Mouse (Mus musculus) midbrain, embryonic 11.5 days (tissue): ENCODE results near the gene Gabarap. TPM values are rescaled to one million over a fixed set of nuclear protein-coding genes. Genes with fewer than 3 reads are reported as not detected.
"Not testable (repeated sequence)": the region's sequence is repeated elsewhere in the genome, so short reads cannot be mapped to it uniquely, and the experiment has no call there.

Source experiments
- ATAC-seq: fragments of 200-750 bp; cut with Nextera tagmentation; 2 replicates; pipeline ENCODE4 v1.8.0; 2017; ENCODE audit warnings: moderate TSS enrichment, moderate library complexity; ENCODE audit not compliant: low FRiP score
- DNase-seq: peaks from one replicate; pipeline ENCODE4 v3.0.0; 2015; ENCODE audit warnings: low spot score; ENCODE audit errors: missing footprints
- H3K27ac ChIP-seq: fragments of 300-500 bp; sonication (generic); 2 replicates; pipeline ENCODE4 v1.5.1; 2014; ENCODE audit warnings: low read depth, low read length
- H3K27me3 ChIP-seq: fragments of 300-500 bp; sonication (generic); 2 replicates; pipeline ENCODE4 v1.6.1; 2014; ENCODE audit warnings: mild to moderate bottlenecking, low read length, moderate library complexity, mixed read lengths; ENCODE audit not compliant: control insufficient read depth, insufficient read depth
- H3K36me3 ChIP-seq: fragments of 300-500 bp; sonication (generic); 2 replicates; pipeline ENCODE4 v1.6.1; 2014; ENCODE audit warnings: mild to moderate bottlenecking, low read length, moderate library complexity, mixed read lengths; ENCODE audit not compliant: control insufficient read depth, insufficient read depth
- H3K4me1 ChIP-seq: fragments of 300-500 bp; sonication (generic); 2 replicates; pipeline ENCODE4 v1.6.1; 2014; ENCODE audit warnings: low read length; ENCODE audit not compliant: control insufficient read depth, insufficient read depth
- H3K4me2 ChIP-seq: fragments of 300-500 bp; sonication (generic); 2 replicates; pipeline ENCODE4 v1.6.1; 2014; ENCODE audit warnings: mild to moderate bottlenecking, moderate library complexity
- H3K4me3 ChIP-seq: fragments of 300-500 bp; sonication (generic); 2 replicates; pipeline ENCODE4 v1.5.1; 2014; ENCODE audit warnings: low read depth, low read length
- H3K9ac ChIP-seq: fragments of 300-500 bp; sonication (generic); 2 replicates; pipeline ENCODE4 v1.6.1; 2014; ENCODE audit warnings: low read length
- H3K9me3 ChIP-seq: fragments of 300-500 bp; sonication (generic); 2 replicates; pipeline ENCODE4 v1.6.1; 2016; ENCODE audit warnings: low read length; ENCODE audit not compliant: control insufficient read depth
- WGBS: fragments of 180-500 bp; shearing (Covaris S2); extraction: QIAGEN DNeasy Blood & Tissue Kit; methylation state at CpG from one replicate; pipeline ENCODE4 v1.1.7; 2014; 5-methylcytosine and 5-hydroxymethylcytosine counted together
- polyA plus RNA-seq: library from polyadenylated mRNA; unstranded; fragments of >200 nt; fragmentation: Nextera tagmentation; extraction: Ambion mirVana; gene quantifications from 2 replicates; pipeline ENCODE4 v1.2.1, GENCODE M21; 2014

Gene Gabarap
- polyA plus RNA-seq, 1 experiment from 2014 or later = 566 TPM

- Histone ChIP-seq H3K4me3 (peak within 1 kb of the TSS; percentile 45), H3K27ac (peak within 1 kb of the TSS; percentile 41; the same call in 1 of the 2 replicates), H3K27me3 (no peaks in the 10 kb centered on the region), H3K4me2 (peak within 1 kb of the TSS; percentile 88), H3K9me3 (no peaks in the 10 kb centered on the region), H3K9ac (peak within 1 kb of the TSS; percentile 60), H3K36me3 (peaks cover 23% of the 10 kb centered on the region), H3K4me1 (peaks cover 34% of the 10 kb centered on the region)
- ATAC-seq (peak; percentile 80), DNase-seq (peak; percentile 96)
- under 1% methylated on average over 35 of the region's 35 CpGs for WGBS
These were observed 24.1 kb downstream of the Gabarap start, which contains the start of gene Acadvl for GRCm38 (mm10) chr11:70014880-70015558. TSS of gene Acadvl (minus strand) at chr11:70015411.

- WGBS = 67% methylated on average over 6 of the region's 6 CpGs
- Histone ChIP-seq H3K4me3 (no peak overlapping the region), H3K27ac (no peak overlapping the region), H3K4me2 (peak overlapping the region; percentile 88; the same call in 1 of the 2 replicates), H3K36me3 (peaks cover 16% of the 10 kb centered on the region), H3K27me3 (no peaks in the 10 kb centered on the region), H3K9ac (no peak overlapping the region), H3K9me3 (no peaks in the 10 kb centered on the region), H3K4me1 (peaks cover 40% of the 10 kb centered on the region)
- ATAC-seq (no peak), DNase-seq (peak; percentile 87)
These were observed 24.7 kb downstream of the Gabarap start for GRCm38 (mm10) chr11:70015677-70016076.

DNA sequence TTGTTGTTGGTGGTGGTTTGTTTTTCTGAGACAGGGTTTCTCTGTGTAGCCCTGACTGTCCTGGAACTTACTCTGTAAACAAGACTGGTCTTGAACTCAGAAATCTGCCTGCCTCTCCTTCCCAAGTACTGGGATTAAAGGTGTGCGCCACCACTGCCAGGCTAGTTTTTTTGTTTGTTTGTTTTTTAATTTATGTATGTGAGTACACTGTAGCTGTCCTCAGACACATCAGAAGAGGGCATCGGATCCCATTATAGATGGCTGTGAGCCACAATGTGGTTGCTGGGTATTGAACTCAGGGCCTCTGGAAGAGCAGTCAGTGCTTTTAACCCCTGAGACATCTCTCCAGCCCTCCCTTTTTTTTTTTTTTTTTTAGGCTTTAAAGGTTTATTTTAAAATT lies 25.2 kb downstream of the Gabarap start:
- not testable (repeated sequence) for H3K27me3 ChIP-seq, DNase-seq, H3K27ac ChIP-seq, ATAC-seq, H3K4me3 ChIP-seq, H3K9ac ChIP-seq, H3K4me2 ChIP-seq, H3K9me3 ChIP-seq
- WGBS = 87% methylated on average over 2 of the region's 2 CpGs
- H3K4me1 ChIP-seq = peaks cover 42% of the 10 kb centered on the region
- peaks cover 11% of the 10 kb centered on the region for H3K36me3 ChIP-seq

DNA sequence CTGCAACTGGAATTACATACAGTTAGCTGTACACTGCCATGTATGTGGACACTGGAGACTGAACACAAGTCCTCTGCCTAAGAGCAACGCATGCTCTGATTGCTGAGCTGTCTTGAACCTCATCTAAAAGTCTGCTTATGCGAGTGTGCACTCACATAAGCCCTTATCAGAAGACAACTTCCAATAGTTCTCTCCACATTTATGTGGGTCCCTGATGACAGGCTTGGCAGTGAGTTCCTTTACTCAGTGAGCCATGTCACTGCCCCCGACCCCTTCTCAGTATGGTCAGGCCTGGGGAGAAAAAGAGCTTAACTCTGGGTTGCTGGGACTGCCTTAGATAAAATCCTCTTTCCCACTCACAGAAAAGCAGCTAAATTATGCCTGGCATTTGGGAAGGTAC lies 25.7 kb downstream of the Gabarap start, which contains the start of gene Dlg4:
Dlg4 (plus strand) TSS at position 274 of the 400 bp plus-strand sequence.
- Histone ChIP-seq H3K36me3 (peaks cover 6% of the 10 kb centered on the region), H3K4me2 (peak within 1 kb of the TSS; percentile 87), H3K9me3 (no peaks in the 10 kb centered on the region), H3K4me1 (peaks cover 42% of the 10 kb centered on the region), H3K27ac (no peak within 1 kb of the TSS; the same call in 1 of the 2 replicates), H3K27me3 (no peaks in the 10 kb centered on the region), H3K9ac (peak within 1 kb of the TSS; percentile 88), H3K4me3 (peak within 1 kb of the TSS; percentile 68)
- 54% methylated on average over 3 of the region's 3 CpGs for WGBS
- DNase-seq (peak; percentile 84), ATAC-seq (no peak)

DNA sequence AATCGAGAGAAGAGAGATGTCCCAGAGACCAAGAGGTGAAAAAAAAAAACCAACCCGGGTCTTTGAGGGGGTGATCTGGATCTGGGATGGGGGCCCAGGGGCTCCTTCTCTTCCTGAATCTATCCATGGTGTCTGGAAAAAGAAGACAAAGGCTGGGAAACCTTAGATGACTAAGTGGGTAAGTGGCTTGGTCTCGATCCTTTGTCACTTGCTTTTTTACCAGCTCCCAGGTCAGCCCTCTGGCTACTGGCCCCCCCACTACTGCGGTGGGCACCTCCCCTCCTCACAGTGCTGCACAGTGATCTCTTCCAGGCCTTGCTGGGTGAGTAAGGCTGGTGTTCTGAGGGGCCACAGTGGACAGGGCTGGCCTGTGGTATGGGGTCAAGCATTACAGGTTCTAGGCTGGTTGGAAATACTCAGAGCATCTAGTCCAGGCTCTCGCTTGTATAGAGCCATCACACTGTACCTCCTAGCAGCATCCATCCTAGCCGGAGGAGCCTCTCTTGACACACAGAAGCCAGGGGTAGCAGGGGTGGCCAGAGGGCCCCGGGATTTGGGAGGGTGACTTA lies 26.3 kb downstream of the Gabarap start:
- peak overlapping the region; percentile 87 for H3K4me2 ChIP-seq
- DNase-seq = peak; percentile 82

GRCm38 (mm10) chr11:70018131-70018990 lies 27.4 kb downstream of the Gabarap start:
- H3K27ac ChIP-seq = peak overlapping the region; percentile 79
- H3K4me2 ChIP-seq = peak overlapping the region; percentile 87
- ATAC-seq (no peak), DNase-seq (peak; percentile 98)
- H3K9me3 ChIP-seq = no peaks in the 10 kb centered on the region
- H3K9ac ChIP-seq = peak overlapping the region; percentile 88
- H3K4me1 ChIP-seq = peaks cover 55% of the 10 kb centered on the region
- no peaks in the 10 kb centered on the region for H3K27me3 ChIP-seq
- peak overlapping the region; percentile 68 for H3K4me3 ChIP-seq
- no peaks in the 10 kb centered on the region for H3K36me3 ChIP-seq
- 1% methylated on average over 25 of the region's 25 CpGs for WGBS

More for the DNA sequence above, 26.3 kb downstream of the Gabarap start:
- Histone ChIP-seq H3K27me3 (no peaks in the 10 kb centered on the region), H3K9me3 (no peaks in the 10 kb centered on the region), H3K4me1 (peaks cover 46% of the 10 kb centered on the region), H3K36me3 (peaks cover 2% of the 10 kb centered on the region; the same call in 1 of the 2 replicates), H3K27ac (no peak overlapping the region; the same call in 1 of the 2 replicates), H3K4me3 (peak overlapping the region; percentile 68), H3K9ac (peak overlapping the region; percentile 88)
- 35% methylated on average over 7 of the region's 7 CpGs for WGBS
- ATAC-seq = no peak

GRCm38 (mm10) chr11:70019495-70020021 lies 28.6 kb downstream of the Gabarap start:
- peak overlapping the region; percentile 79 for H3K27ac ChIP-seq
- peak overlapping the region; percentile 87 for H3K4me2 ChIP-seq
- ATAC-seq (no peak), DNase-seq (peak; percentile 81)
- WGBS = 14% methylated on average over 2 of the region's 2 CpGs
- H3K4me3 ChIP-seq = peak overlapping the region; percentile 68
- no peaks in the 10 kb centered on the region for H3K9me3 ChIP-seq
- H3K27me3 ChIP-seq = no peaks in the 10 kb centered on the region
- H3K4me1 ChIP-seq = peaks cover 60% of the 10 kb centered on the region
- no peaks in the 10 kb centered on the region for H3K36me3 ChIP-seq
- H3K9ac ChIP-seq = peak overlapping the region; percentile 88

GRCm38 (mm10) chr11:70020022-70020631 lies 29.2 kb downstream of the Gabarap start:
- H3K36me3 ChIP-seq = no peaks in the 10 kb centered on the region
- peak; percentile 83 for DNase-seq
- peaks cover 57% of the 10 kb centered on the region for H3K4me1 ChIP-seq
- H3K9me3 ChIP-seq = no peaks in the 10 kb centered on the region
- no peaks in the 10 kb centered on the region for H3K27me3 ChIP-seq
- peak overlapping the region; percentile 40; the same call in 1 of the 2 replicates for H3K9ac ChIP-seq
- H3K4me3 ChIP-seq = peak overlapping the region; percentile 38
- peak overlapping the region; percentile 69 for H3K27ac ChIP-seq
- no peak for ATAC-seq
- WGBS = 12% methylated on average over 7 of the region's 8 CpGs
- peak overlapping the region; percentile 87 for H3K4me2 ChIP-seq
